Mouse (Mus musculus) neural tube, embryonic 14.5 days (tissue): Measurements from ENCODE around the gene Adam10. TPM values are rescaled to one million over a fixed set of nuclear protein-coding genes. Genes with fewer than 3 reads are reported as not detected.

ENCODE experiments used
- ATAC-seq: fragments of 200-750 bp; cut with Nextera tagmentation; 2 replicates; pipeline ENCODE4 v1.8.0; 2017; ENCODE audit warnings: low read depth, mild to moderate bottlenecking, moderate TSS enrichment, moderate library complexity
- H3K27ac ChIP-seq: fragments of 300-500 bp; sonication (generic); 2 replicates; pipeline ENCODE4 v1.5.1; 2014; ENCODE audit warnings: low read depth, mild to moderate bottlenecking, control low read depth, low read length, moderate library complexity, mixed read lengths
- H3K27me3 ChIP-seq: fragments of 300-500 bp; sonication (generic); 2 replicates; pipeline ENCODE4 v1.6.1; 2014; ENCODE audit warnings: low read length; ENCODE audit not compliant: control insufficient read depth, insufficient read depth
- H3K36me3 ChIP-seq: fragments of 300-500 bp; sonication (generic); 2 replicates; pipeline ENCODE4 v1.6.1; 2014; ENCODE audit warnings: low read length, mixed read lengths; ENCODE audit not compliant: control insufficient read depth, insufficient read depth
- H3K4me1 ChIP-seq: fragments of 300-500 bp; sonication (generic); 2 replicates; pipeline ENCODE4 v1.6.1; 2014; ENCODE audit warnings: low read length; ENCODE audit not compliant: control insufficient read depth, insufficient read depth
- H3K4me2 ChIP-seq: fragments of 300-500 bp; sonication (generic); 2 replicates; pipeline ENCODE4 v1.6.1; 2014; ENCODE audit warnings: mild to moderate bottlenecking, low read depth, low read length, control low read depth
- H3K4me3 ChIP-seq: fragments of 300-500 bp; sonication (generic); 2 replicates; pipeline ENCODE4 v1.5.1; 2014; ENCODE audit warnings: low read depth, low read length, control low read depth, mixed read lengths
- H3K9ac ChIP-seq: fragments of 300-500 bp; sonication (generic); replicated peaks from 2 replicates; pipeline ENCODE4 v1.6.1; 2014; ENCODE audit warnings: low read depth, mild to moderate bottlenecking, control low read depth, low read length, mixed read lengths
- H3K9me3 ChIP-seq: fragments of 300-500 bp; sonication (generic); 2 replicates; pipeline ENCODE4 v1.6.1; 2016; ENCODE audit warnings: low read length; ENCODE audit not compliant: control insufficient read depth
- WGBS: fragments of 180-500 bp; shearing (Covaris S2); extraction: QIAGEN DNeasy Blood & Tissue Kit; methylation state at CpG from one replicate; pipeline ENCODE4 v1.1.7; 2014; 5-methylcytosine and 5-hydroxymethylcytosine counted together
- microRNA-seq: library from miRNA; unstranded; fragments of <30 nt; microRNA quantifications from one replicate; pipeline ENCODE4, GENCODE M21; 2016
- polyA plus RNA-seq: library from polyadenylated mRNA; unstranded; fragments of >200 nt; fragmentation: Nextera tagmentation; extraction: Ambion mirVana; gene quantifications from 2 replicates; pipeline ENCODE4 v1.2.1, GENCODE M21; 2014

The Adam10 gene
- polyA plus RNA-seq, 1 experiment from 2014 or later: 48.6 TPM

GRCm38 (mm10) chr9:70817396-70817795 is 138.6 kb downstream of the Adam10 start:
- no peak overlapping the region for H3K9ac ChIP-seq
- peaks cover 14% of the 10 kb centered on the region for H3K4me1 ChIP-seq
- no peaks in the 10 kb centered on the region for H3K36me3 ChIP-seq
- no peak overlapping the region for H3K4me2 ChIP-seq
- ATAC-seq: peak; percentile 21; the same call in 1 of the 2 replicates
- H3K4me3 ChIP-seq: no peak overlapping the region
- peak overlapping the region; percentile 40; the same call in 1 of the 2 replicates for H3K27ac ChIP-seq
- no peaks in the 10 kb centered on the region for H3K27me3 ChIP-seq
- H3K9me3 ChIP-seq: no peaks in the 10 kb centered on the region
- 29% methylated on average over 1 of the region's 1 CpGs for WGBS

DNA sequence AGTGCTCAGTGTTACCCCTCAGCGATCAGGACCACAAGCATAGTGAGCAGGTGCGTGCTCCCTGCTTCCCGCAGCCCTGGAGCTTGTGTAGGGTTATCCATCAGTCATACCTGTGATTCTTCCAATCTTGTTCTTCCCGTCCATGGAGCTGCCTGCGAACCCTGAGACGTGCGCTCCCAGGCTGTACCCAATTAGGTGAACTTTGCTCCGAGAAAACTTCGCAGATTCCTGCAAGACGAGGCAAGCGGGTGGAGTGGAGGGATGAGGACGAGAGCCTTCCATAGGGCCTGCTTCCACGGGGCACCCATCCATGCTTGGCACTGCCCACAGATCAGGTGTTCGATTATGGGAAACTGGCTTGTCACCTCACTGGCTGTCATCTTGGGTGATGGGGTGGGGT is 139.9 kb downstream of the Adam10 start:
- Histone ChIP-seq H3K36me3 (no peaks in the 10 kb centered on the region), H3K9me3 (no peaks in the 10 kb centered on the region), H3K9ac (no peak overlapping the region), H3K4me2 (no peak overlapping the region), H3K27me3 (no peaks in the 10 kb centered on the region), H3K4me3 (no peak overlapping the region), H3K27ac (no peak overlapping the region), H3K4me1 (peaks cover 14% of the 10 kb centered on the region)
- 81% methylated on average over 14 of the region's 14 CpGs for WGBS
- ATAC-seq: 0 out of 2 replicates have a peak, but pooled peaks have one; percentile 21

DNA sequence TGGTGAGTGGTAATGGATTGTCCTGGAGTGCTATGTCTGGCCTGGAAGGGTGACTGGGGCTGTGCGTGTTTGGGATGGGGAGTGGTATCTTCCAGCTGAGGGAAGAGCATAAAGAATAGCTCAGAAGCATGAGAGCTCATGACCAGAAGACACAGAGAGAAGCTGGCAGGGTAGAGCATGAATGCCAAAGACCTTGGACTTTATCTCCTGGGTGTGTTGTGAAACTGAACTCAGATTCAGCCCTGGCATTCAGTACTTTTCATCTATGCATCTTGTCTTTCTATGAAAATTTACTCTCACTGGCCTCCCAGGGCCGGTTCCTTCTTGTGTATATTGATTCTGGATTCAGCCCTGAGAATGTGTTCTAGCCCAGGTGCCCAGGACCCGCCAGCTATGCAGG is 145.3 kb downstream of the Adam10 start:
- Histone ChIP-seq H3K4me2 (no peak overlapping the region), H3K27me3 (no peaks in the 10 kb centered on the region), H3K27ac (no peak overlapping the region), H3K9ac (no peak overlapping the region), H3K9me3 (no peaks in the 10 kb centered on the region), H3K4me3 (no peak overlapping the region), H3K36me3 (no peaks in the 10 kb centered on the region), H3K4me1 (no peaks in the 10 kb centered on the region)
- no peak for ATAC-seq
- 85% methylated on average over 3 of the region's 3 CpGs for WGBS

DNA sequence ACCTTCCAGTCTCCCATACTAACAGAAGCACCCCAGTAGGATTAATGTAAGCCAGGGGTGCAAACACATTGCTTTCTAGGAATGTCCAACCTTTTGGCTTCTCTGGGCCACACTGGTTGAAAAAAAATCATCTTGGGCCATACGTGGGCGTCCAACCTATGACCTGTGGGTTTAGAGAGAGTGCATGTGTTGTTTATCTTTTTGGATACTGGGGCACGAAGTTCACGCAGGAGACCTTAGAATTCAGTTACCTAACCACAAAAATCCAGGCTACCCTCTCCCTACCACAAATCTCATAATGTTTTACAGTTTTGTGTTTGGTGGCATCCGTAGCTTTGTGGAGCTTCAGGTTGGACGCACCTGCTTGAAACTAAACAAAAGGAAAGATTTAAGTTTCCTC is 149.1 kb downstream of the Adam10 start:
- H3K4me1 ChIP-seq: no peaks in the 10 kb centered on the region
- no peaks in the 10 kb centered on the region for H3K27me3 ChIP-seq
- H3K27ac ChIP-seq: no peak overlapping the region
- H3K4me3 ChIP-seq: no peak overlapping the region
- 92% methylated on average over 6 of the region's 6 CpGs for WGBS
- no peaks in the 10 kb centered on the region for H3K36me3 ChIP-seq
- no peak for ATAC-seq
- no peak overlapping the region for H3K4me2 ChIP-seq
- H3K9me3 ChIP-seq: no peaks in the 10 kb centered on the region
- no peak overlapping the region for H3K9ac ChIP-seq

Small RNAs within 50 kb of the gene (microRNA-seq; reads per million reads assigned to microRNA genes)
- gene Gm25149: not detected

Other genes starting within 250 kb of the Adam10 start
- gene Rnf111, start 175.3 kb upstream of the Adam10 start, polyA plus RNA-seq: 32.4 and 39.6 TPM in 2 replicates
- gene Sltm, start 136.2 kb upstream of the Adam10 start, polyA plus RNA-seq: 74.4 and 74.9 TPM in 2 replicates
- gene Gm10642, start 22.7 kb upstream of the Adam10 start, polyA plus RNA-seq: 0.27 and 0.33 TPM in 2 replicates
- gene Mindy2, start 21.8 kb upstream of the Adam10 start, polyA plus RNA-seq: 20.4 and 24.1 TPM in 2 replicates